Mouse (Mus musculus) brain, embryonic 18.5 days (tissue): ENCODE results near the gene Ascl2.

Source experiments
- DNase-seq: peaks from one replicate; pipeline ENCODE4 v3.0.0-alpha.2; 2012; ENCODE audit warnings: low read depth, low spot score

The Ascl2 gene

GRCm38 (mm10) chr7:142918641-142919628 is 50.1 kb downstream of the Ascl2 start:
- DNase-seq: peak; percentile 10

- DNase-seq: no peak
Measured at GRCm38 (mm10) chr7:142917659-142918058, 51.4 kb downstream of the Ascl2 start.
